Mouse (Mus musculus) layer of hippocampus, adult 11-12 months (tissue): ENCODE results near the gene Wdr11.

Experiments
- DNase-seq: peaks from one replicate; pipeline ENCODE4 v3.0.0; 2022; ENCODE audit warnings: low spot score

The Wdr11 gene

GRCm38 (mm10) chr7:129685326-129685725, 93.7 kb downstream of the Wdr11 start:
- DNase-seq: no peak
